Mouse (Mus musculus) limb, embryonic 12.5 days (tissue): ENCODE results near the gene Dst. TPM values are rescaled to one million over a fixed set of nuclear protein-coding genes. Genes with fewer than 3 reads are reported as not detected.
"Not testable (repeated sequence)": the region's sequence is repeated elsewhere in the genome, so short reads cannot be mapped to it uniquely, and the experiment has no call there.

ENCODE experiments used
- ATAC-seq: fragments of 200-750 bp; cut with Nextera tagmentation; 2 replicates; pipeline ENCODE4 v1.8.0; 2017; ENCODE audit warnings: low read depth, moderate TSS enrichment; ENCODE audit not compliant: insufficient number of reproducible peaks, insufficient read depth, low FRiP score, low TSS enrichment
- H3K27ac ChIP-seq: fragments of 300-500 bp; sonication (generic); 2 replicates; pipeline ENCODE4 v1.5.1; 2016; ENCODE audit warnings: mild to moderate bottlenecking, moderate library complexity
- H3K27me3 ChIP-seq: fragments of 300-500 bp; sonication (generic); 2 replicates; pipeline ENCODE4 v1.6.1; 2016; ENCODE audit warnings: mild to moderate bottlenecking, moderate library complexity
- H3K36me3 ChIP-seq: fragments of 300-500 bp; sonication (generic); 2 replicates; pipeline ENCODE4 v1.6.1; 2016; ENCODE audit warnings: mild to moderate bottlenecking, moderate library complexity
- H3K4me1 ChIP-seq: fragments of 300-500 bp; sonication (generic); replicated peaks from 2 replicates; pipeline ENCODE4 v1.6.1; 2016
- H3K4me2 ChIP-seq: fragments of 300-500 bp; sonication (generic); 2 replicates; pipeline ENCODE4 v1.6.1; 2016; ENCODE audit warnings: mild to moderate bottlenecking, moderate library complexity
- H3K4me3 ChIP-seq: fragments of 300-500 bp; sonication (generic); replicated peaks from 2 replicates; pipeline ENCODE4 v1.5.1; 2016; ENCODE audit warnings: mild to moderate bottlenecking
- H3K9ac ChIP-seq: fragments of 300-500 bp; sonication (generic); replicated peaks from 2 replicates; pipeline ENCODE4 v1.6.1; 2016; ENCODE audit warnings: mild to moderate bottlenecking, moderate library complexity
- H3K9me3 ChIP-seq: fragments of 300-500 bp; sonication (generic); 2 replicates; pipeline ENCODE4 v1.6.1; 2016; ENCODE audit warnings: mild to moderate bottlenecking, moderate library complexity
- WGBS: fragments of 180-500 bp; shearing (Covaris S2); methylation state at CpG from one replicate; pipeline ENCODE4 v1.1.7; 2016; 5-methylcytosine and 5-hydroxymethylcytosine counted together
- polyA plus RNA-seq: library from polyadenylated mRNA; unstranded; fragments of >200 nt; fragmentation: Nextera tagmentation; extraction: Ambion mirVana; gene quantifications from 2 replicates; pipeline ENCODE4 v1.2.1, GENCODE M21; 2016

The Dst gene
- polyA plus RNA-seq, 1 experiment from 2014 or later, result 25.5 TPM

- peak overlapping the region; percentile 57 for H3K27ac ChIP-seq
- H3K4me2 ChIP-seq, result no peak overlapping the region
- no peak overlapping the region for H3K9ac ChIP-seq
- H3K36me3 ChIP-seq, result peaks cover 66% of the 10 kb centered on the region
- H3K4me3 ChIP-seq, result no peak overlapping the region
- no peaks in the 10 kb centered on the region for H3K27me3 ChIP-seq
- no peaks in the 10 kb centered on the region for H3K9me3 ChIP-seq
- WGBS, result 76% methylated on average over 18 of the region's 18 CpGs
- H3K4me1 ChIP-seq, result no peaks in the 10 kb centered on the region
- no peak for ATAC-seq
These were observed 390.7 kb downstream of the Dst start for GRCm38 (mm10) chr1:34298631-34299184.

- no peak overlapping the region for H3K9ac ChIP-seq
- no peaks in the 10 kb centered on the region for H3K4me1 ChIP-seq
- no peak overlapping the region for H3K4me2 ChIP-seq
- no peak overlapping the region for H3K4me3 ChIP-seq
- peaks cover 58% of the 10 kb centered on the region for H3K36me3 ChIP-seq
- no peak overlapping the region for H3K27ac ChIP-seq
- no peaks in the 10 kb centered on the region for H3K27me3 ChIP-seq
- no peak for ATAC-seq
- no peaks in the 10 kb centered on the region for H3K9me3 ChIP-seq
- 83% methylated on average over 13 of the region's 13 CpGs for WGBS
These were observed 391.5 kb downstream of the Dst start for GRCm38 (mm10) chr1:34299507-34299906.

- Histone ChIP-seq H3K4me3 (no peak overlapping the region), H3K4me2 (no peak overlapping the region), H3K9me3 (no peaks in the 10 kb centered on the region), H3K9ac (no peak overlapping the region), H3K36me3 (peaks cover 54% of the 10 kb centered on the region), H3K4me1 (no peaks in the 10 kb centered on the region), H3K27me3 (no peaks in the 10 kb centered on the region), H3K27ac (no peak overlapping the region)
- ATAC-seq, result no peak
- WGBS, result 86% methylated on average over 13 of the region's 13 CpGs
These were observed 392.4 kb downstream of the Dst start for GRCm38 (mm10) chr1:34300309-34300980.

GRCm38 (mm10) chr1:34304227-34304626 lies 396.2 kb downstream of the Dst start:
- Histone ChIP-seq H3K9me3 (no peaks in the 10 kb centered on the region), H3K4me3 (no peak overlapping the region), H3K36me3 (peaks cover 58% of the 10 kb centered on the region), H3K4me1 (no peaks in the 10 kb centered on the region), H3K27ac (no peak overlapping the region), H3K4me2 (no peak overlapping the region), H3K9ac (no peak overlapping the region), H3K27me3 (no peaks in the 10 kb centered on the region)
- ATAC-seq, result no peak
- WGBS, result 88% methylated on average over 5 of the region's 5 CpGs

- no peak for ATAC-seq
- Histone ChIP-seq H3K9ac (no peak overlapping the region), H3K4me2 (no peak overlapping the region), H3K4me3 (no peak overlapping the region), H3K9me3 (no peaks in the 10 kb centered on the region), H3K27me3 (no peaks in the 10 kb centered on the region), H3K27ac (no peak overlapping the region), H3K36me3 (peaks cover 44% of the 10 kb centered on the region), H3K4me1 (no peaks in the 10 kb centered on the region)
- WGBS, result 82% methylated on average over 2 of the region's 2 CpGs
These were observed 398.7 kb downstream of the Dst start for GRCm38 (mm10) chr1:34306741-34307140.

DNA sequence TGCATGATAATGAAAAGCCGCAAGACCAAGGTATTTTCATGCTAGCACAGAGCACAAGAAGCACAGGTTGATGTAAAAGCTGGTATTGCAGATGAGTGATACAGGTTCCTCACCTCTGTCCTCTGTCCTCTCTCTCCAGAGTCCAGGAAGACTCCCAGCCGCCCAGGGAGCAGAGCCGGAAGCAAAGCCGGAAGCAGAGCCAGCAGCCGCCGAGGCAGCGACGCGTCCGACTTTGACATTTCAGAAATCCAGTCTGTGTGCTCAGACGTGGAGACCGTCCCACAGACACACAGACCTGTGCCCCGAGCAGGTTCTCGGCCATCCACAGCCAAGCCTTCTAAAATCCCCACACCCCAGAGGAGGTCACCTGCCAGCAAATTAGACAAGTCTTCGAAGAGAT lies 399.2 kb downstream of the Dst start:
- H3K9ac ChIP-seq, result no peak overlapping the region
- no peaks in the 10 kb centered on the region for H3K27me3 ChIP-seq
- WGBS, result 95% methylated on average over 15 of the region's 15 CpGs
- H3K9me3 ChIP-seq, result no peaks in the 10 kb centered on the region
- no peaks in the 10 kb centered on the region for H3K4me1 ChIP-seq
- no peak overlapping the region for H3K27ac ChIP-seq
- no peak for ATAC-seq
- H3K4me2 ChIP-seq, result no peak overlapping the region
- H3K36me3 ChIP-seq, result peaks cover 40% of the 10 kb centered on the region
- no peak overlapping the region for H3K4me3 ChIP-seq

DNA sequence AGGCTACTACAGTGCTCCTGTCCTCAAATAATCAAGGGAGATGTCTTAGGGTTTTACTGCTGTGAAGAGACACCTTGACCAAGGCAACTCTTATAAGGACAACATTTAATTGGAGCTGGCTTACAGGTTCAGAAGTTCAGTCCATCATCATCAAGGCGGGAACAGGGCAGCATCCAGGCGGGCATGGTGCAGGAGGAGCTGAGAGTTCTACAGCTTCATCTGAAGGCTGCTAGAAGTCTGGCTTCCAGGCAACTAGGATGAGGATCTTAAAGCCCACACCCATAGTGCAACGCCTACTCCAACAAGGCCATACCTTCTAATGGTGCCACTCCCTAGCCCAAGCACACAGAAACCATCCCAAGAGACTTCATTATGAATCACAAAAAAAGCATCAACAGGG lies 400.8 kb downstream of the Dst start:
- ATAC-seq, H3K9me3 ChIP-seq, H3K9ac ChIP-seq, H3K27me3 ChIP-seq, H3K4me2 ChIP-seq, H3K4me1 ChIP-seq, H3K27ac ChIP-seq, H3K4me3 ChIP-seq: not testable (repeated sequence)
- peaks cover 26% of the 10 kb centered on the region for H3K36me3 ChIP-seq
- 95% methylated on average over 3 of the region's 3 CpGs for WGBS

GRCm38 (mm10) chr1:34309396-34309795 lies 401.4 kb downstream of the Dst start:
- H3K4me1 ChIP-seq, result no peaks in the 10 kb centered on the region
- H3K9me3 ChIP-seq, result no peaks in the 10 kb centered on the region
- no peak overlapping the region for H3K27ac ChIP-seq
- H3K4me2 ChIP-seq, result no peak overlapping the region
- 94% methylated on average over 12 of the region's 12 CpGs for WGBS
- no peaks in the 10 kb centered on the region for H3K27me3 ChIP-seq
- H3K9ac ChIP-seq, result no peak overlapping the region
- peaks cover 26% of the 10 kb centered on the region for H3K36me3 ChIP-seq
- no peak overlapping the region for H3K4me3 ChIP-seq
- ATAC-seq, result no peak

- Histone ChIP-seq H3K9ac (no peak overlapping the region), H3K27ac (no peak overlapping the region), H3K27me3 (no peaks in the 10 kb centered on the region), H3K36me3 (peaks cover 20% of the 10 kb centered on the region), H3K9me3 (no peaks in the 10 kb centered on the region), H3K4me2 (no peak overlapping the region), H3K4me3 (no peak overlapping the region), H3K4me1 (no peaks in the 10 kb centered on the region)
- WGBS, result 82% methylated on average over 8 of the region's 8 CpGs
- no peak for ATAC-seq
These were observed 402.7 kb downstream of the Dst start for GRCm38 (mm10) chr1:34310532-34311250.

- Histone ChIP-seq H3K9ac (no peak overlapping the region), H3K4me3 (no peak overlapping the region), H3K4me1 (no peaks in the 10 kb centered on the region), H3K27me3 (no peaks in the 10 kb centered on the region), H3K27ac (no peak overlapping the region), H3K4me2 (no peak overlapping the region), H3K36me3 (peaks cover 6% of the 10 kb centered on the region), H3K9me3 (no peaks in the 10 kb centered on the region)
- WGBS, result 95% methylated on average over 4 of the region's 4 CpGs
- no peak for ATAC-seq
These were observed 404.8 kb downstream of the Dst start for GRCm38 (mm10) chr1:34312806-34313205.

DNA sequence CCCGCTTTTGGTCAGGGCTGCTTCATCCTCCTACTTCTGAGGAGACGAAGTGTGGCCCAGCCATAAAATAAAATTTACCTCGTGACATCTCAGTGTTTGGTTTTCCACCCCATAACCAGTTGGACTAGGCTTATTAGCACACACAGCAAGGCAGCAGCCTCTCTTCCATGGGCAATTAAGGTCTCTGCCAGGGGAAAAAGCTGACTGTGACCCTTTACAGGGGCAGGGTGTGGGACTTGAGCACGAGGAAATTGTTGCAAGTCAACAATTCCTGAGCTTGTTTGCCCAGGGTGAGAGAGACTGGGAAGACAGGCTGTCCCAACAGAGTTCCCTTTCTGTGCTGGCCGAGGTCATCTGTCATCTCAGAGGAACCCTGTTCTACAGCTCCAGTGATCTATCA lies 407.4 kb downstream of the Dst start:
- Histone ChIP-seq H3K9me3 (no peaks in the 10 kb centered on the region), H3K27ac (no peak overlapping the region), H3K4me3 (no peak overlapping the region), H3K4me2 (no peak overlapping the region), H3K27me3 (no peaks in the 10 kb centered on the region), H3K36me3 (no peaks in the 10 kb centered on the region), H3K9ac (no peak overlapping the region), H3K4me1 (no peaks in the 10 kb centered on the region)
- ATAC-seq, result no peak
- 46% methylated on average over 5 of the region's 5 CpGs for WGBS
